Mouse (Mus musculus) lung, postnatal 4 days (tissue): ENCODE data around the gene Prmt2.

ENCODE experiments used
- DNase-seq, 2 experiments: peaks; one replicate each; pipeline ENCODE4 v3.0.0; 2021

Gene Prmt2

GRCm38 (mm10) chr10:76237341-76238225, at the start of gene Prmt2:
Prmt2 (minus strand) TSS chr10:76237865.
- peak; percentile 94 to 97 for DNase-seq

GRCm38 (mm10) chr10:76278541-76279097, 41.0 kb upstream of the Prmt2 start:
- DNase-seq = no peak

GRCm38 (mm10) chr10:76275256-76275655, 37.6 kb upstream of the Prmt2 start:
- no peak for DNase-seq

GRCm38 (mm10) chr10:76271238-76271637, 33.6 kb upstream of the Prmt2 start:
- DNase-seq = peak; percentile 43 to 65

GRCm38 (mm10) chr10:76262431-76262830, 24.8 kb upstream of the Prmt2 start:
- DNase-seq = no peak

GRCm38 (mm10) chr10:76261447-76261846, 23.8 kb upstream of the Prmt2 start:
- peak in 1 of 2 experiments; percentile 45 for DNase-seq

- peak in 1 of 2 experiments; percentile 37 for DNase-seq
Measured at GRCm38 (mm10) chr10:76260358-76261059, 22.8 kb upstream of the Prmt2 start.

- DNase-seq = peak; percentile 24 to 49
Measured at GRCm38 (mm10) chr10:76259566-76260232, 22.0 kb upstream of the Prmt2 start.

- peak; percentile 81 to 86 for DNase-seq
Measured at GRCm38 (mm10) chr10:76257719-76258390, 20.2 kb upstream of the Prmt2 start.

GRCm38 (mm10) chr10:76257231-76257630, 19.6 kb upstream of the Prmt2 start:
- no peak for DNase-seq

GRCm38 (mm10) chr10:76255617-76256016, 18.0 kb upstream of the Prmt2 start:
- DNase-seq = no peak

GRCm38 (mm10) chr10:76253536-76253935, 15.9 kb upstream of the Prmt2 start, which contains the start of gene S100b:
S100b (plus strand) TSS chr10:76253853.
- DNase-seq = peak; percentile 24 to 49

- no peak for DNase-seq
Measured at GRCm38 (mm10) chr10:76253079-76253478, 15.4 kb upstream of the Prmt2 start.

- no peak for DNase-seq
Measured at GRCm38 (mm10) chr10:76250870-76251269, 13.2 kb upstream of the Prmt2 start.

GRCm38 (mm10) chr10:76248647-76248968, 10.9 kb upstream of the Prmt2 start:
- no peak for DNase-seq

GRCm38 (mm10) chr10:76247960-76248646, 10.4 kb upstream of the Prmt2 start:
- DNase-seq = no peak

- DNase-seq = no peak
Measured at GRCm38 (mm10) chr10:76246601-76247000, 8.9 kb upstream of the Prmt2 start.

GRCm38 (mm10) chr10:76245106-76245505, 7.4 kb upstream of the Prmt2 start:
- DNase-seq = no peak

GRCm38 (mm10) chr10:76239401-76239800, 1.7 kb upstream of the Prmt2 start:
- peak; percentile 30 to 54 for DNase-seq

GRCm38 (mm10) chr10:76229627-76230026, 8.0 kb downstream of the Prmt2 start:
- DNase-seq = no peak

GRCm38 (mm10) chr10:76225944-76226343, 11.7 kb downstream of the Prmt2 start:
- peak in 1 of 2 experiments; percentile 8 for DNase-seq

- DNase-seq = no peak
Measured at GRCm38 (mm10) chr10:76218240-76218639, 19.4 kb downstream of the Prmt2 start.
